Mouse (Mus musculus) heart, adult 2 months (tissue): ENCODE measurements at regions not wholly inside any gene's neighbourhood (a gene's known extent, or its start where the extent isn't known, plus 50 kb on each side); places are given as distances from the start of the nearest gene placed in this dataset.

Source experiments
- CTCF ChIP-seq: fragments of 200-600 bp; IDR thresholded peaks from 2 replicates; pipeline ENCODE4 v1.8.1; 2022; ENCODE audit warnings: antibody characterized with exemption, mild to moderate bottlenecking, moderate library complexity
- POLR2A ChIP-seq: fragments of 200-500 bp; IDR thresholded peaks from 2 replicates; pipeline ENCODE4 v1.6.1; 2011; ENCODE audit warnings: mild to moderate bottlenecking, low read depth, low read length, control low read depth; ENCODE audit not compliant: insufficient read depth

DNA sequence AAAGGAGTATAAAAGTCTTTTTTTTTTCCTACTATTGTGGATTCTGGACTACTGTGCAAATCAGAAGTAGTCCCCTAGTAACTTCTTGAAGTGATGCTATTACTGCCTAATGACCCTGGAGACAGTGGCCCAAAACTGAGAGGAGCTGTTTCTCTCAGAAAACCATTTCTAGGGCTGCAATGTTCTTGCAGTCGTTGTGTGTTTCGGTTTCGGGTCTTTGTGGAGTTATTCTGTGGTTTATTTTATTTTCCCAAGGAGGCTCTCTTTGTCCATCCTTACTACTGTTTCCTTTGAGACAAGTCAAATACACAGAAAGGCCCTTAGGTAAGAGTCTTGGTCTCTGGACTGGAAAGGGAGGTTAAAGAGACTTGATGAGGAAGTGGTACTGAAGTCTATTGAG is 258.9 kb downstream of the Adgrl2 start:
- no peak for TF ChIP-seq POLR2A
- TF ChIP-seq CTCF = no peak
